Mouse (Mus musculus) MEL (cell line): Measurements from ENCODE around the gene Spen. TPM values are rescaled to one million over a fixed set of nuclear protein-coding genes. Genes with fewer than 3 reads are reported as not detected.

Experiments
- DNase-seq: peaks from one replicate; pipeline ENCODE4 v3.0.0; 2011; ENCODE audit warnings: low read depth, low spot score
- H3K27ac ChIP-seq: 2 replicates; pipeline ENCODE4 v1.5.1; 2012; ENCODE audit warnings: low read depth, mild to moderate bottlenecking, control low read depth, low read length, moderate library complexity; ENCODE audit not compliant: control insufficient read depth
- H3K27me3 ChIP-seq, 2 experiments: fragments of 150-350 bp in 1 of 2; sonication (generic) in 1 of 2; 2 replicates each; pipeline ENCODE4 v1.6.1; 2012; ENCODE audit warnings: low read length in 2 of 2, mild to moderate bottlenecking in 2 of 2, improper control_type of control experiment in 1 of 2, moderate library complexity in 1 of 2; ENCODE audit not compliant: insufficient read depth in 2 of 2, control insufficient read depth in 1 of 2
- H3K36me3 ChIP-seq, 2 experiments: 2 replicates each; pipeline ENCODE4 v1.6.1; 2012 to 2014; ENCODE audit warnings: low read length in 2 of 2, improper control_type of control experiment in 1 of 2, inconsistent platforms in 1 of 2, mild to moderate bottlenecking in 1 of 2; ENCODE audit not compliant: insufficient read depth in 2 of 2, control insufficient read depth in 1 of 2
- H3K4me1 ChIP-seq, 2 experiments: fragments of 150-350 bp in 1 of 2; sonication (generic) in 1 of 2; 2 replicates each; pipeline ENCODE4 v1.6.1; 2012; ENCODE audit warnings: low read length in 2 of 2, improper control_type of control experiment in 1 of 2, mild to moderate bottlenecking in 1 of 2; ENCODE audit not compliant: insufficient read depth in 2 of 2, control insufficient read depth in 1 of 2
- H3K4me3 ChIP-seq, 2 experiments: fragments of 150-350 bp in 1 of 2; sonication (generic) in 1 of 2; 2 replicates each; pipeline ENCODE4 v1.5.1; 2012; ENCODE audit warnings: low read depth in 2 of 2, low read length in 2 of 2, mild to moderate bottlenecking in 2 of 2, moderate library complexity in 2 of 2, control low read depth in 1 of 2, improper control_type of control experiment in 1 of 2; ENCODE audit not compliant: control insufficient read depth in 1 of 2, insufficient read depth in 1 of 2
- H3K79me2 ChIP-seq: 2 replicates; pipeline ENCODE4 v1.6.1; 2012; ENCODE audit warnings: mild to moderate bottlenecking, low read length, moderate library complexity; ENCODE audit not compliant: control insufficient read depth, poor library complexity, insufficient read depth
- H3K9ac ChIP-seq: 2 replicates; pipeline ENCODE4 v1.6.1; 2012; ENCODE audit warnings: low read depth, mild to moderate bottlenecking, control low read depth, low read length, moderate library complexity; ENCODE audit not compliant: control insufficient read depth, poor library complexity, severe bottlenecking
- H3K9me3 ChIP-seq: fragments of 150-350 bp; sonication (generic); replicated peaks from 2 replicates; pipeline ENCODE4 v1.6.1; 2012; ENCODE audit warnings: mild to moderate bottlenecking, low read length, improper control_type of control experiment, moderate library complexity; ENCODE audit not compliant: insufficient read depth
- BHLHE40 ChIP-seq: IDR thresholded peaks from 2 replicates; pipeline ENCODE4 v1.6.1; 2012; ENCODE audit warnings: low read depth, mild to moderate bottlenecking, inconsistent platforms, low read length, improper control_type of control experiment, borderline replicate concordance
- CHD2 ChIP-seq: IDR thresholded peaks from 2 replicates; pipeline ENCODE4 v1.6.1; 2011; ENCODE audit warnings: low read length, improper control_type of control experiment
- CTCF ChIP-seq, 3 experiments: IDR thresholded peaks in 2 of 3; conservative IDR thresholded peaks in 1 of 3; 2 replicates each; pipeline ENCODE4 v1.5.1; 2011 to 2012; ENCODE audit warnings: low read length in 3 of 3, low read depth in 2 of 3, mild to moderate bottlenecking in 2 of 3, improper control_type of control experiment in 1 of 3, inconsistent platforms in 1 of 3, mixed read lengths in 1 of 3, moderate library complexity in 1 of 3; ENCODE audit not compliant: control insufficient read depth in 1 of 3, insufficient read depth in 1 of 3, poor library complexity in 1 of 3, severe bottlenecking in 1 of 3
- E2F4 ChIP-seq: IDR thresholded peaks from 2 replicates; pipeline ENCODE4 v1.6.1; 2011; ENCODE audit warnings: low read depth, low read length, improper control_type of control experiment, borderline replicate concordance
- ELF1 ChIP-seq: IDR thresholded peaks from 2 replicates; pipeline ENCODE4 v1.6.1; 2014; ENCODE audit warnings: low read depth, mild to moderate bottlenecking, inconsistent platforms, low read length, improper control_type of control experiment, moderate library complexity
- ETS1 ChIP-seq: IDR thresholded peaks from 2 replicates; pipeline ENCODE4 v1.6.1; 2012; ENCODE audit warnings: low read depth, mild to moderate bottlenecking, inconsistent platforms, low read length, improper control_type of control experiment, moderate library complexity
- JUND ChIP-seq: IDR thresholded peaks from 2 replicates; pipeline ENCODE4 v1.6.1; 2011; ENCODE audit warnings: low read depth, mild to moderate bottlenecking, improper control_type of control experiment, low read length
- KAT2A ChIP-seq: conservative IDR thresholded peaks from 2 replicates; pipeline ENCODE4 v1.6.1; 2012; ENCODE audit warnings: low read depth, low read length, improper control_type of control experiment, inconsistent platforms
- MAX ChIP-seq: IDR thresholded peaks from 2 replicates; pipeline ENCODE4 v1.6.1; 2011; ENCODE audit warnings: low read length, improper control_type of control experiment
- MAZ ChIP-seq: IDR thresholded peaks from 2 replicates; pipeline ENCODE4 v1.6.1; 2012; ENCODE audit warnings: low read depth, mild to moderate bottlenecking, inconsistent platforms, low read length, improper control_type of control experiment
- MEF2A ChIP-seq: IDR thresholded peaks from 2 replicates; pipeline ENCODE4 v1.6.1; 2014; ENCODE audit warnings: low read depth, mild to moderate bottlenecking, inconsistent platforms, low read length, improper control_type of control experiment; ENCODE audit not compliant: poor library complexity, insufficient replicate concordance, severe bottlenecking; ENCODE audit errors: extremely low read depth
- MXI1 ChIP-seq: IDR thresholded peaks from 2 replicates; pipeline ENCODE4 v1.6.1; 2011; ENCODE audit warnings: mild to moderate bottlenecking, low read depth, low read length, improper control_type of control experiment
- NELFE ChIP-seq: IDR thresholded peaks from 2 replicates; pipeline ENCODE4 v1.6.1; 2011; ENCODE audit warnings: low read depth, low read length, improper control_type of control experiment
- NRF1 ChIP-seq: IDR thresholded peaks from 2 replicates; pipeline ENCODE4 v1.6.1; 2014; ENCODE audit warnings: low read depth, mild to moderate bottlenecking, inconsistent platforms, low read length, improper control_type of control experiment, moderate library complexity; ENCODE audit not compliant: poor library complexity, insufficient read depth, severe bottlenecking
- POLR2AphosphoS2 ChIP-seq: IDR thresholded peaks from 2 replicates; pipeline ENCODE4 v1.6.1; 2011; ENCODE audit warnings: low read length, improper control_type of control experiment
- POLR2AphosphoS5 ChIP-seq: IDR thresholded peaks from 2 replicates; pipeline ENCODE4 v1.6.1; 2012; ENCODE audit warnings: low read depth, borderline replicate concordance, mild to moderate bottlenecking, inconsistent platforms, low read length, moderate library complexity, mixed read lengths
- RAD21 ChIP-seq: IDR thresholded peaks from 2 replicates; pipeline ENCODE4 v1.6.1; 2011; ENCODE audit warnings: mild to moderate bottlenecking, low read depth, low read length, improper control_type of control experiment
- SMC3 ChIP-seq: IDR thresholded peaks from 2 replicates; pipeline ENCODE4 v1.6.1; 2011; ENCODE audit warnings: low read depth, low read length, improper control_type of control experiment
- TCF12 ChIP-seq: IDR thresholded peaks from 2 replicates; pipeline ENCODE4 v1.6.1; 2014; ENCODE audit warnings: low read depth, mild to moderate bottlenecking, inconsistent platforms, low read length, improper control_type of control experiment, moderate library complexity
- USF2 ChIP-seq, 2 experiments: IDR thresholded peaks; 2 replicates each; pipeline ENCODE4 v1.6.1; 2011 to 2012; ENCODE audit warnings: improper control_type of control experiment in 2 of 2, low read length in 2 of 2, borderline replicate concordance in 1 of 2, inconsistent platforms in 1 of 2, low read depth in 1 of 2, mild to moderate bottlenecking in 1 of 2; ENCODE audit not compliant: insufficient read depth in 1 of 2
- ZNF384 ChIP-seq: IDR thresholded peaks from 2 replicates; pipeline ENCODE4 v1.6.1; 2012; ENCODE audit warnings: low read depth, mild to moderate bottlenecking, inconsistent platforms, low read length, improper control_type of control experiment
- polyA plus RNA-seq, 2 experiments: library from polyadenylated mRNA; stranded (reverse) in 1 of 2; unstranded in 1 of 2; fragments of >175 nt in 1 of 2; fragments of >200 nt in 1 of 2; gene quantifications; 2 replicates each; pipeline versions ENCODE4 v1.2.1 to v1.2.4; 2012; ENCODE audit warnings: low replicate concordance in 2 of 2, low read depth in 1 of 2; ENCODE audit not compliant: insufficient read length in 2 of 2, insufficient read depth in 1 of 2, missing spikeins in 1 of 2
- total RNA-seq: library from RNA; depleted of rRNA; stranded (reverse); fragments of 300-350 nt; gene quantifications from 2 replicates; pipeline ENCODE4 v1.2.3, GENCODE M21; 2012

The Spen gene
- total and polyA plus RNA-seq, 3 experiments: 11.9 to 102 (median 46.9) TPM

DNA sequence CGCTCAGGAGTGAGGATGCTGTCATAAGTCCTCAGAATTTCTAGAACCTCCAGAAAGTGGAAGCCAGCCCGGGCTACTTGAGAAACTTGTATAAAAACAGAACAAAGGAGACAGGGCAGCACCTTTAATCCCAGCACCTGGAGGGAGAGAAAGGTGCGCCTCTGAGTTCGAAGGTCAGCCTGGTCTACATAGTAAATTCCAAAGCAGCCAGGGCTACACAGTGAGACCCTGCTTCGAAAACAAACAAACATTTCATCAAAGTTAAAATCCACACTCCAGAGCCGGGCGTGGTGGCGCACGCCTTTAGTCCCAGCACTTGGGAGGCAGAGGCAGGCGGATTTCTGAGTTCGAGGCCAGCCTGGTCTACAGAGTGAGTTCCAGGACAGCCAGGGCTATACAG, 32.6 kb downstream of the Spen start:
- no peaks in the 10 kb centered on the region for H3K27me3 ChIP-seq
- no peak overlapping the region for H3K4me3 ChIP-seq
- no peak overlapping the region for H3K9ac ChIP-seq
- no peak overlapping the region for H3K27ac ChIP-seq
- no peaks in the 10 kb centered on the region for H3K9me3 ChIP-seq
- no peak for TF ChIP-seq KAT2A
- TF ChIP-seq TCF12: no peak
- peaks cover 0 to 6% of the 10 kb centered on the region in 2 experiments; a peak in 2 of 4 replicates for H3K36me3 ChIP-seq
- H3K79me2 ChIP-seq: peaks cover 80% of the 10 kb centered on the region
- DNase-seq: no peak
- H3K4me1 ChIP-seq: no peaks in the 10 kb centered on the region

DNA sequence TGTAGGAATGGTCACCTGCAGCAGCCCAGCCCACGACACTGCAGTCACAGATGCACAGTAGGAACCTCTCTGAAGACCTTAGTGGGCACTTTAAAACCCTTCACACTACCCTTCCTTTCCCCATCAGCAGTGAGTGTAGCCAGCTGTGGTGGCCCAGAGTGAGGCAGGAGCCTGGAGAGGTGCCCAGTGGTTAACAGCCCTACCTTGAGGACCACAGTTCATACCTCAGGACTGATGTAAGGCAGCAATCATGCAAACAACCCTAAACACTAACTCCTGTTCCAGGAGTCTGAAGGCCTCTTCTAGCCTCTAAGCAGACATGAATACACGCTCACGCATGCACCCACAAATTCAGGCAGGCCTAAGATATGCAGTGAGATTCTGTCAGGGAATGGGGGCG, 33.9 kb downstream of the Spen start:
- H3K27ac ChIP-seq: no peak overlapping the region
- H3K9ac ChIP-seq: no peak overlapping the region
- no peak for TF ChIP-seq CHD2
- TF ChIP-seq ZNF384: no peak
- TF ChIP-seq E2F4: no peak
- no peak for TF ChIP-seq MXI1
- TF ChIP-seq ETS1: no peak
- no peak for TF ChIP-seq MAZ
- TF ChIP-seq TCF12: no peak
- no peak for TF ChIP-seq NELFE
- no peak for TF ChIP-seq POLR2AphosphoS2
- no peak for TF ChIP-seq ELF1
- H3K4me3 ChIP-seq: no peak overlapping the region
- H3K9me3 ChIP-seq: no peaks in the 10 kb centered on the region
- no peak for DNase-seq
- peaks cover 80% of the 10 kb centered on the region for H3K79me2 ChIP-seq
- H3K27me3 ChIP-seq: no peaks in the 10 kb centered on the region
- peaks cover 0 to 3% of the 10 kb centered on the region in 2 experiments; a peak in 2 of 4 replicates for H3K36me3 ChIP-seq
- H3K4me1 ChIP-seq: no peaks in the 10 kb centered on the region

DNA sequence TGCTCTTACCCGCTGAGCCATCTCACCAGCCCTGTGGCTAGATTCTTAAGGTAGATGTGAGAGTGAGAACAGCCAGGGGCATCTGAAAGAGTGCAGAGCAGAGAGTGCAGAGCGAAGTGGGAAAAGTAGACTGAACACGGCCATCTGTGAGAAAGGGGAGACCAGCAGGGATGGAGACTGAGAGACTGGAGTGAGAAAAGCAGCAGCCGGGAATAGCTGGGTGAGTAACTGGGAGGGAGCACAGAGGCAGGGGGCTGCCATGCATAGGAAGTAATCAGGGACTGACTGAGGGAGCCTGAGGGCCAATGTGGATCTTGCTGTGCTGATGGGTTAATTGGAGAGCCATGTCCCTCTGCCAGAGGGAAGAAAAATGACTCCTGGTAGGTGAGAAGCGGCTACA, 35.7 kb downstream of the Spen start:
- H3K9me3 ChIP-seq: no peaks in the 10 kb centered on the region
- H3K79me2 ChIP-seq: peaks cover 76% of the 10 kb centered on the region
- H3K9ac ChIP-seq: no peak overlapping the region
- TF ChIP-seq MXI1 (no peak), MEF2A (no peak), NELFE (no peak), POLR2AphosphoS5 (no peak), ELF1 (no peak), SMC3 (no peak), MAX (no peak), RAD21 (no peak), JUND (no peak), NRF1 (no peak), BHLHE40 (no peak), USF2 (IDR thresholded peaks at IDR 0.05; ENCODE audit: borderline replicate concordance in 1 of 2, insufficient read depth in 1 of 2, low read depth in 1 of 2, low read length in 2 of 2) (no peak), CTCF (IDR thresholded peaks at IDR 0.05 in 2 of 3, conservative IDR thresholded peaks at IDR 0.05 in 1 of 3; ENCODE audit: control insufficient read depth in 1 of 3, insufficient read depth in 1 of 3, low read depth in 2 of 3, low read length in 3 of 3, poor library complexity in 1 of 3, severe bottlenecking in 1 of 3) (no peak), POLR2AphosphoS2 (no peak), KAT2A (no peak), E2F4 (no peak)
- H3K4me1 ChIP-seq: no peaks in the 10 kb centered on the region
- peaks cover 0 to 3% of the 10 kb centered on the region in 2 experiments; a peak in 2 of 4 replicates for H3K36me3 ChIP-seq
- DNase-seq: no peak
- H3K27ac ChIP-seq: no peak overlapping the region
- H3K4me3 ChIP-seq: no peak overlapping the region
- H3K27me3 ChIP-seq: no peaks in the 10 kb centered on the region
